Mouse (Mus musculus): ENCODE results near the gene Jazf1.

The Jazf1 gene

GRCm38 (mm10) chr6:53006032-53006431, 62.4 kb downstream of the Jazf1 start:
- no peak for DNase-seq

DNA sequence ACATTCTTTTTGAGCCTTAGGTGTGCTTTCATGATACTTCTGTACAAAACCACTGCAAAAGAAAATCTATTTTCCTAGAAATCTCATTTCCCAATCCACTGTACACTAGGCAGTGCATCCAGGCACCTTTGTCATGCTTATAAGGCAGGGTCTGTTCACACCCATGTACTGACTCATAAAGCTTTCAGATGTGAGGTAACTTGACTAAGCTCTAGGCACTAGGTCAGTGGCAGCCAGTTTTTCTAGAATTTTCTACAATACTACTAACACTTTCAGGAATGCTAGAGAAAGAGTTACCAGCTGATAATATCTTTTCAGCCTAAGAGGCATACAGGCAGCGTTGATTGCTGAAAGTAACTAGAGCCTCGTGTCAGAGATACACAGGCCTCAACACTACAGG, 62.9 kb downstream of the Jazf1 start:
- no peak for DNase-seq

- no peak for DNase-seq
Observed at GRCm38 (mm10) chr6:52990816-52991215, 77.6 kb downstream of the Jazf1 start.

- no peak for DNase-seq
Observed at GRCm38 (mm10) chr6:52987905-52988640, 80.4 kb downstream of the Jazf1 start.

GRCm38 (mm10) chr6:52987391-52987790, 81.0 kb downstream of the Jazf1 start:
- no peak for DNase-seq

DNA sequence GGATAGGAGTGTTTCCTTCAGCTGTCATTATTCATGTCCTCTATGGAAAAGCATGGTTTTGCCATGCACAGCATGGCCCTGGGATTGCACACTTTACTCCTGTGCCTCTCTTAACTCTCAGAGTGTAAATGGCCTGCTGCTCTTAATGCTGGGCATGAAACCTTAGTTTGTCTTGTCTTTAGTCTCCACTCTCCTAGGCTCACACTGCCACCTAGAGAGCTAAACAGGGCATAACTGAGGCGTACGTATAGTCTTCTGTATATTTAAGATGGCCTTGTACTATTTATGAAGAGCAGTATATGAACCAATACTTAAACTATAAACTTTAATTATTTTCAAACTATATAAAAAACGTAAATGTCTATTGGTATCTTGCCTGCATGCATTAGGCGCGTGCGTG, 86.3 kb downstream of the Jazf1 start:
- DNase-seq, result no peak

- no peak for DNase-seq
Observed at GRCm38 (mm10) chr6:52979503-52979902, 88.9 kb downstream of the Jazf1 start.

- DNase-seq, result no peak
Observed at GRCm38 (mm10) chr6:52973351-52973750, 95.1 kb downstream of the Jazf1 start.

- no peak for DNase-seq
Observed at GRCm38 (mm10) chr6:52972138-52972537, 96.3 kb downstream of the Jazf1 start.

- DNase-seq, result peak; percentile 79
Observed at GRCm38 (mm10) chr6:52969717-52970261, 98.6 kb downstream of the Jazf1 start.

DNA sequence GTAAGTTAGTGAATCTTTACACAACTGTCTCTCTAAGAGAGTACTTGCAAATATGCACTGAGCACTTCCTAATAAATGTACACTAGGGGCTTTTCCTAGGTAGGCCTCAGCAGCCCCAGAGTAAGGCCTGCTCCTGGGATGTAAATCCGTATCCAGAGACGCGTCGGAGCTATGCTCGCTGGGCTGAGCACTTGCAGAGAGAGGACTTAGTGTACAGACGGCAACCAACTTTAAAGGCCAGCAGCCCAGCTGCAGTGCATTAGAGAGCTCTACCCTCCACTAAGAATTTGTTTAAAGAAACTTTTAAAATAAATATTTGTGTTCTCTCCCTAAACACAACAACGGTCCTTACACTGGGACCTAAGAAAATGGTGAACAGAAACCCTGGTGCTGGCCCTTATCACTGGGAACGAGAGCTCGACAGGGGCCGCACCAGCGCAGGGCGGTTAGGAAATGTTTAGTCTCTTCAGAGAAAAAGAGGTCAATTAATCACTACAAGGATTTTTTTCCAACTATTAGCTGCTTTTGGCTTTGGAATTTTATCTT, 100.0 kb downstream of the Jazf1 start:
- DNase-seq, result no peak

GRCm38 (mm10) chr6:52967557-52968270, 100.7 kb downstream of the Jazf1 start:
- no peak for DNase-seq

- no peak for DNase-seq
Observed at GRCm38 (mm10) chr6:52966001-52966400, 102.4 kb downstream of the Jazf1 start.

DNA sequence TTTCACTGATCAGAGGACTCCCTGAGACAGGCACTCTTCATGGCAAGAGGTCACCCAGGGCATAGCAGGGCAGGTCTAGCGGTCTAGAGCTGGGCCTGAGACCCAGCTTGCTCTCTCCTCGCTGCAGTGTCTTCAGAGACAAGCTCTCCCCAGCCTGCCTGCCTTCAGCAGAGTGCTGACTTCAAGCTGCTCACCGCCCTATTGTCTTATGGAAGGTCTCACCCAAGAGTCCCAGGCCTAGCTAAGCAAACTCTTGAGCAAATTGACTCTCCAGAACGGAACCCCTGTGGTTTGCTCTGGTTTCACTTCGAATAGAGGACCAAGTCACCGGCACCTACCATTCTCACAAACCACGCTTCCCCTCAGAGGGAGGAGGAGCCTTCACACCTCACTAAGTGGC, 103.1 kb downstream of the Jazf1 start:
- DNase-seq, result no peak

DNA sequence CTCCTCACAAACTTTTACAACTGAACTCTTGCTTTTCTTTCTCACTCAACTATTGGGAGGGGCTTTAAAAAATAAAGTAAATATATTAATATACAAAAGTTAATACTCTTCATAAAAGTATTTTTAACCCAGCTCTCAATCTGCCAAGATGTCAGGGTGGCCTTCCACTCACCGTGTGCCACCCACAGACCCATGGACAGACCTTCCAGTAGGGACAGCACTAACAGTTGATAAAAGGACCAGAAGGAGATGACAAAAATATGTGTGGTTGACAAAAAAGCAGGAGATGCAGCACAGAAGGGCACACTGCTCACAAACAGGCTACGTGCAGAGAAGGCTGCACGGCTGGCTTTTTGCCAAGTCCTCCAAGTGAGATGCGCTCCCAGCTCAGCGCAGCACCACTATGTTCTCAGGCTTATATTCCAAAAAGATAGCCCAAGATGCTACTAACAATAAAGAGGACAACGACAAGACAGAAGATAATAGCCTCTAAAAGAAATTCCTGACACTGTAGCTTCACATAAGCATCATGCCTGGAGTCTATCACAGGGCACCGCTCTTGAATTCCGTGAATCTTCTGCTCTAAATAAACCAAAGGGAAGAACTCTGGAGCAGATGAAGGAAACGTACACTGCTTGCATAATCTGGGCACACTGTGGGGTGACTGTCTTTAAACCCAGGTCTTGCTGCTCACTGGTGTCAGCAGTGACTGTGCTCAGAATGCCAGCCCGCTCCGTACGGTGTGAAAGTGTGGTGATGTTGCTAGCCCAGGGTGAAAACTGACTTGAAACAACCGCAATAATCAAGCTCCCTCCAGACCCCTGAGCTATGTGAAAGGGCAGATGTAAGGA, 104.4 kb downstream of the Jazf1 start:
- peak; percentile 70 for DNase-seq

DNA sequence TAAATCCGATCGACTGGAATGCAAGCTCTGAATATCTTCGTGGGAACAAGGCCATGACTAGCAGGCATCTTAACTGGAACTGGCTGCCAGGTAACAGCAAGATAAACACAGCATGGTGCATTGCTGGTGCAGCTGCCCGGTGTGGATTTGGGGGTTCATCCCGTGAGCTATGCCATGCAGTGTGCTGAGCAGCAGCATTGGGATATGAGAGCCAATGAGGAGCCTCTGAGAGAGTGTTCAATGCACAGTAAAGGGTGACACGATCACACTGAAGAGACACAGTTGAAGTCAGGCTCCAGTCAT, 105.0 kb downstream of the Jazf1 start:
- DNase-seq, result no peak

- DNase-seq, result no peak
Observed at GRCm38 (mm10) chr6:52962600-52963429, 105.6 kb downstream of the Jazf1 start.

DNA sequence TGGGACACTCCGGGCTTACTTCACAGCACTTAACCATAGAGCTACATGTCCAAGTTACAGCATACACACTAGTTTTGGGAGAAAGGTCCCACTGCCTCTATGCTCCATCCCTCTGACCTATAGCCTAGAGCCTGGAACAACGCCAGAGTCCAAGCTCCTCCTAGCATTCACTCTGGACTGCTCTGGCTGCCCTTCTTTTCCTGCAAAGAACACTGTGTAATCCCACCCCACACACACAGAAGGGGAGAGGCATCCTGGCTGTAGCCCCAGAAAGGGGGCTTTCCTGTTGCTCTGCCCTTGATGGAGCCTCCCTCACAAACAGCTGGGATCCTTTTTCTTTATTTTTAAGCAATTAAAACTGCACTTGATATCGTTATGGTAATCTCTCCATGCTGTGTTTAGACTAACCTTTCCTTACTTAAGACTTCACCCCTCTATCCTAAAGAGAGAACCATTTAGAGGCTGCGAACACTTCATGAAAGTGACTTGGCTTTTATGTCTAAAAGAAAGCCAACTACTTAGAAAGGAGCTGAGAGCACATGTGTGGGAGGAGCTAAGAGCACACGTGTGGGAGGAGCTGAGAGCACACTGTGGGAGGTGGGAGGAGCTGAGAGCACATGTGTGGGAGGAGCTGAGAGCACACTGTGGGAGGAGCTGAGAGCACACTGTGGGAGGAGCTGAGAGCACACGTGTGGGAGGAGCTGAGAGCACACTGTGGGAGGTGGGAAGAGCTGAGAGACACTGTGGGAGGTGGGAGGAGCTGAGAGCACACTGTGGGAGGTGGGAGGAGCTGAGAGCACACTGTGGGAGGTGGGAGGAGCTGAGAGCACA, 106.6 kb downstream of the Jazf1 start:
- no peak for DNase-seq

- peak; percentile 65 for DNase-seq
Observed at GRCm38 (mm10) chr6:52957730-52958129, 110.7 kb downstream of the Jazf1 start.

GRCm38 (mm10) chr6:52956131-52956530, 112.3 kb downstream of the Jazf1 start:
- DNase-seq, result no peak

- no peak for DNase-seq
Observed at GRCm38 (mm10) chr6:52955304-52955703, 113.1 kb downstream of the Jazf1 start.

Measured in right cerebral cortex, postnatal 4 days (tissue).